Mouse (Mus musculus) layer of hippocampus, postnatal 14 days (tissue): ENCODE measurements around the gene Zfp988. TPM values are rescaled to one million over a fixed set of nuclear protein-coding genes. Genes with fewer than 3 reads are reported as not detected.

Experiments used
- total RNA-seq, 2 experiments: library from RNA; stranded (reverse); gene quantifications; 2 replicates each; pipeline ENCODE4 v1.2.3; 2021

Zfp988 gene
- total RNA-seq, 2 experiments from 2014 or later = 0.31 TPM; not detected in 1

Other genes starting within 250 kb of the Zfp988 start
- gene Zfp991, start 173.6 kb upstream of the Zfp988 start, total RNA-seq = 1 to 10 TPM; 7.5 to 8.4 TPM
- gene Zfp978, start 55.6 kb downstream of the Zfp988 start, total RNA-seq = not detected
- gene Zfp982, start 186.7 kb downstream of the Zfp988 start, total RNA-seq = 1 to 10 TPM; 3.7 to 4.1 TPM
- gene Gm16503, start 234.5 kb downstream of the Zfp988 start, total RNA-seq = under 1 TPM; 0.28 to 0.29 TPM
- gene Zfp985, start 247.6 kb downstream of the Zfp988 start, total RNA-seq = not detected